Mouse (Mus musculus) neutrophil, adult 5-6 weeks (primary cell): ENCODE data around the gene Stk40. TPM values are rescaled to one million over a fixed set of nuclear protein-coding genes. Genes with fewer than 3 reads are reported as not detected.
"Not testable (repeated sequence)": the region's sequence is repeated elsewhere in the genome, so short reads cannot be mapped to it uniquely, and the experiment has no call there.

Source experiments
- ATAC-seq: fragments of 151-379, 151-347 bp; 2 replicates; pipeline ENCODE4 v1.8.0; 2017; ENCODE audit warnings: mild to moderate bottlenecking, moderate TSS enrichment; ENCODE audit not compliant: insufficient number of reproducible peaks, poor library complexity, low FRiP score, severe bottlenecking; ENCODE audit errors: extremely low read depth
- total RNA-seq: library from RNA; stranded (forward); fragments of 200-1000 nt; gene quantifications from 2 replicates; pipeline ENCODE4 v1.2.3, GENCODE M21; 2017

Stk40 gene
- total RNA-seq, 1 experiment from 2014 or later = 65.2 TPM

DNA sequence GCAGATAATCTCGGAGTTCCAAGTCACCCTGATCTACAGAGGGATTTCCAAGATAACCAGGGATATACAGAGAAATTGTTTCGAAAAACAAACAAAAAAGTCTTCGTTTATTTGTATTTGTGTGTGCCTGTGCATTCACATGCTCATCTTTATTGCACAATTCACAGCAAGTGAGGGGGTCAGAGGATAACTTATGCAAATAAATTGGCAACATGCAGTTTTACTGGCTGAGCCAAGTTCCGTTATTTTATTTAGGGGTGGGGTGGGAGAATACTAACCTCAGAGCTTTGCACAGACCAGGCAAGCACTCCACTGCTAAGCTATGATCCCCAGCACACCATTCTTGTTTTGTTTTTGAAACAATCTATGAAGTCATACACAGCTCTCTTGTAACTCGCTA, 70.0 kb downstream of the Stk40 start:
- ATAC-seq = no peak

- ATAC-seq = not testable (repeated sequence)
Measured at GRCm38 (mm10) chr4:126175980-126176379, 72.2 kb downstream of the Stk40 start.

GRCm38 (mm10) chr4:126181170-126181957, 77.6 kb downstream of the Stk40 start:
- ATAC-seq = peak; percentile 71; the same call in 1 of the 2 replicates

GRCm38 (mm10) chr4:126183034-126183433, 79.3 kb downstream of the Stk40 start:
- no peak for ATAC-seq

DNA sequence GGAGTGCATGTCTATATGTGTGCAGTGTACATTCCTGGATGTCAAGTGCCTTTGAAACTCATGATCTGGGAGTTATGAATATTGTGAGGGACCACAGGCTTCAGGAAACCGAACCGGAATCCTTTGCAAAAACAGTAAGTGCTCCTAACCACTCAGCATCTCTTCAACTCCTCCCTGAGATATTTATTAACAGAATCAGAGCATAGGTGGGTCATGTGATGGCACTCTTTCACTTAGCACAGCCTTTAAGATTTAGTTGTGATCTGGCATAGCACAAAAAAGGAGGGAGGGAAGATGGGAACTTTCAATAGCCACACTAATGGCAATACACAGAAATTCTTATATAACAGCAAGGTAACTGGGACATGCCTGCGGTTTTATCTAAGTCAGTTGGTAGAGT, 83.3 kb downstream of the Stk40 start:
- no peak for ATAC-seq

Other genes starting within 250 kb of the Stk40 start
- 2,879 and 3,175 TPM in 2 replicates for gene Csf3r, start 79.4 kb upstream of the Stk40 start, total RNA-seq
- gene Mrps15, start 57.0 kb upstream of the Stk40 start, total RNA-seq = 55.0 and 61.3 TPM in 2 replicates
- gene Oscp1, start 45.4 kb upstream of the Stk40 start, total RNA-seq = 17.4 and 23.7 TPM in 2 replicates
- 19.4 and 29.0 TPM in 2 replicates for gene Lsm10, start 7.3 kb upstream of the Stk40 start, total RNA-seq
- 3.1 and 4.4 TPM in 2 replicates for gene Eva1b, start 43.8 kb downstream of the Stk40 start, total RNA-seq
- gene Sh3d21, start 59.5 kb downstream of the Stk40 start, total RNA-seq = 0.81 and 0.86 TPM in 2 replicates
- gene Thrap3, start 98.8 kb downstream of the Stk40 start, total RNA-seq = 378 and 401 TPM in 2 replicates
- gene Map7d1, start 152.4 kb downstream of the Stk40 start, total RNA-seq = 104 and 115 TPM in 2 replicates
- 33.1 and 37.7 TPM in 2 replicates for gene Trappc3, start 158.4 kb downstream of the Stk40 start, total RNA-seq
- gene Col8a2, start 182.8 kb downstream of the Stk40 start, total RNA-seq = not detected in 2 replicates
- gene Adprhl2, start 217.7 kb downstream of the Stk40 start, total RNA-seq = 21.9 and 22.2 TPM in 2 replicates
- gene Tekt2, start 221.7 kb downstream of the Stk40 start, total RNA-seq = not detected in 2 replicates